Mouse (Mus musculus): ENCODE results near the gene Csnk1g2.
A peak's percentile ranks its signal among the peaks of the same experiment; 100 is the strongest.

The Csnk1g2 gene

GRCm38 (mm10) chr10:80622661-80623456, at the start of gene Csnk1g2:
Gene Csnk1g2, plus strand, starts transcription at chr10:80622838.
- DNase-seq (ENCODE audit: low read depth, low spot score): no peak

- DNase-seq (ENCODE audit: low read depth, low spot score): peak; percentile 37
Measured at GRCm38 (mm10) chr10:80573944-80574343, 48.7 kb upstream of the Csnk1g2 start.

GRCm38 (mm10) chr10:80574896-80575295, 47.7 kb upstream of the Csnk1g2 start:
- no peak for DNase-seq (ENCODE audit: low read depth, low spot score)

GRCm38 (mm10) chr10:80575925-80576324, 46.7 kb upstream of the Csnk1g2 start:
- no peak for DNase-seq (ENCODE audit: low read depth, low spot score)

GRCm38 (mm10) chr10:80576351-80577194, 46.1 kb upstream of the Csnk1g2 start:
- peak; percentile 84 for DNase-seq (ENCODE audit: low read depth, low spot score)

GRCm38 (mm10) chr10:80577195-80578130, 45.2 kb upstream of the Csnk1g2 start, which contains the start of gene Klf16:
Gene Klf16, minus strand, starts transcription at chr10:80577321.
- DNase-seq (ENCODE audit: low read depth, low spot score): peak; percentile 99

- DNase-seq (ENCODE audit: low read depth, low spot score): peak; percentile 94
Measured at GRCm38 (mm10) chr10:80578131-80578750, 44.4 kb upstream of the Csnk1g2 start.

- DNase-seq (ENCODE audit: low read depth, low spot score): peak; percentile 94
Measured at GRCm38 (mm10) chr10:80578911-80579310, 43.7 kb upstream of the Csnk1g2 start.

GRCm38 (mm10) chr10:80583047-80583446, 39.6 kb upstream of the Csnk1g2 start:
- peak; percentile 10 for DNase-seq (ENCODE audit: low read depth, low spot score)

GRCm38 (mm10) chr10:80584045-80584488, 38.6 kb upstream of the Csnk1g2 start:
- DNase-seq (ENCODE audit: low read depth, low spot score): no peak

- no peak for DNase-seq (ENCODE audit: low read depth, low spot score)
Measured at GRCm38 (mm10) chr10:80584642-80585552, 37.7 kb upstream of the Csnk1g2 start.

- DNase-seq (ENCODE audit: low read depth, low spot score): no peak
Measured at GRCm38 (mm10) chr10:80585581-80585980, 37.1 kb upstream of the Csnk1g2 start.

GRCm38 (mm10) chr10:80586407-80587304, 36.0 kb upstream of the Csnk1g2 start:
- no peak for DNase-seq (ENCODE audit: low read depth, low spot score)

- no peak for DNase-seq (ENCODE audit: low read depth, low spot score)
Measured at GRCm38 (mm10) chr10:80587305-80587657, 35.4 kb upstream of the Csnk1g2 start.

GRCm38 (mm10) chr10:80589127-80589878, 33.3 kb upstream of the Csnk1g2 start:
- peak; percentile 65 for DNase-seq (ENCODE audit: low read depth, low spot score)

GRCm38 (mm10) chr10:80589879-80590854, 32.5 kb upstream of the Csnk1g2 start, which contains the start of gene Abhd17a:
Gene Abhd17a, minus strand, starts transcription at chr10:80590341.
- peak; percentile 98 for DNase-seq (ENCODE audit: low read depth, low spot score)

GRCm38 (mm10) chr10:80596318-80596717, 26.3 kb upstream of the Csnk1g2 start:
- DNase-seq (ENCODE audit: low read depth, low spot score): no peak
